Mouse (Mus musculus): ENCODE results near the gene Igsf3.

DNA sequence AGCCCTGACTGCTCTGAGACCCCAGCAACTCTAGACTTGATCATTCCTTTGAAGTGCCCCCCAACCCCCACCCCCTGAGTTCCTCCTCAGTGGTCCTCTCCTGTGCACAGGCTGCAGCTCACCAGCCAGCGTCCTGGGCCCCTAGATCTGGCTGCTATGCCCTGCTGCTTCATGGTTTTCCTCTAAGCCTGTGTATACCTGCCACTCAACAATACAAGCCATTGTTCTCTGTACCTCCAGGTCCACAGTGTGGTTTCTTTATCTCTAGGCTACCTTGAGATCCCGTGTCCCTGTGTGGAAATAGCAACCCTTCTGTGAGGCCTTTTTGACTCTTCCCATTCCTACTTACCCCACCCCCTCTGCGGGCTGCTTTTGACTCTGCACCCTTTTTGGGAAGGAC, 33.9 kb downstream of the Igsf3 start:
- TF ChIP-seq CTCF (IDR thresholded peaks at IDR 0.05; ENCODE audit: low read depth, low read length), result no peak
- no peak for TF ChIP-seq POLR2A (IDR thresholded peaks at IDR 0.05; ENCODE audit: insufficient read depth, low read length)
- no peak for TF ChIP-seq EP300 (IDR thresholded peaks at IDR 0.05; ENCODE audit: insufficient read depth, low read depth, low read length)

Data from ES-Bruce4 (cell line).